Mouse (Mus musculus): ENCODE data around the gene Slc39a13.
"Not testable (repeated sequence)": the region's sequence is repeated elsewhere in the genome, so short reads cannot be mapped to it uniquely, and the experiment has no call there.

Gene Slc39a13

DNA sequence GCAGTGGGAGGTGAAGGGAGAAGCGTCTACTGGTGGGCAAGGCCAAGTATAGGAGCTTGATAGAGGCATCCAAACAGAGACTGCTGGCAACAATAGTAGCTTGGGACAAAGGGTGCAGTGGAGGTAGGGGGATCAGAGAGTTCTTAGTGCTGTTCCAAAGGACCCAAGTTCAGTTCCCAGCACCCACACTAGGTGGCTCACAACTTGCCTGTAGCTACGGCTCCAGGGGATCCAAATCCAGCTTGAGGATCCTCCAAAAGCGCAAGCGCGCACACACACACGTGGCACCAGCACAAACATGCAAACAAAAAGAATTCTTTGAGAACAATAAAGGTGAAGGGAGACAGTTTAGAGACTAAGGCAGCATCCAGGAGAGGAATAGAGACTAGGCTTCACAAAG lies 6.0 kb downstream of the Slc39a13 start:
- no peak for DNase-seq (ENCODE audit: low read depth)

GRCm38 (mm10) chr2:91062779-91063606 lies 7.2 kb downstream of the Slc39a13 start:
- DNase-seq (ENCODE audit: low read depth), result no peak

GRCm38 (mm10) chr2:91061849-91062481 lies 8.3 kb downstream of the Slc39a13 start:
- no peak for DNase-seq (ENCODE audit: low read depth)

DNA sequence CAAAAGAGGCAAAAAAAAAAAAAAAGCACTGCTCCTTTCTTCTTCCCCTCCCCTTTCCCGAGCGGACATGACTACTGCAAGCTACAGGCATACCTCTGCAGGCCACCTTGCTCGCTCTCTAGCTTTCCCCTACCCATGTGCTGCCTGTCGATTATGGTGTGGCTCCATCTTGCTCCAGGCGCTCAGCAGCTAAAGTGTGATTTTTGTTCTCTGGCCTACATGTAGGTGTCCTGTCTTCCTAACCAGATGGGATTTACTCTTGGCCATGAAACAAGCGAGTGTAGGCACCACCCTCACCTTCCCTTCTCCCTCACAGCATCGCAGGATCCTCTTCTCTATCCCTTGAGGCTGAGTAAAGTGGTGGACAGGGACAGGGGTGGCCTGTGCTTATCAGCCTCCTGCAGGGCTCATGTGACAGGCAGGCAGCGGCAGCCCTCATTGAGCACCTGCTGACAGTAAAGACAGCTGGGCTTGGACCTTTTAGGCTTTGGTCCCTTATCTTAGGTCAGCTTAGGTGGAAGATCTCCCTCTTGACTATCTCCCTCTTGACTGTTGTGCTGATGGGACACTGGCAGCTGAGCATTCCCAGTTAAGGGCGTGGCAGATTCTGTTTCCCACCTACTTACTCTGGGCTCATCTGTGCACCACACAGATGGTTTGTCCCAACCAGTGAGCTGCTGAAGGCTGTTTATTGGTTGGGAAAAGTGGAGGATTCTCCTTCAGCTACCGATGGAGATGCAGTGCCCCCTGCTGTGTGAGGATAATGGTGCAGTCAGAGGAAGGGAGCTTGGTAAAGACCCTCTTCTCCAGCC lies 9.5 kb downstream of the Slc39a13 start:
- no peak for DNase-seq (ENCODE audit: low read depth)

DNA sequence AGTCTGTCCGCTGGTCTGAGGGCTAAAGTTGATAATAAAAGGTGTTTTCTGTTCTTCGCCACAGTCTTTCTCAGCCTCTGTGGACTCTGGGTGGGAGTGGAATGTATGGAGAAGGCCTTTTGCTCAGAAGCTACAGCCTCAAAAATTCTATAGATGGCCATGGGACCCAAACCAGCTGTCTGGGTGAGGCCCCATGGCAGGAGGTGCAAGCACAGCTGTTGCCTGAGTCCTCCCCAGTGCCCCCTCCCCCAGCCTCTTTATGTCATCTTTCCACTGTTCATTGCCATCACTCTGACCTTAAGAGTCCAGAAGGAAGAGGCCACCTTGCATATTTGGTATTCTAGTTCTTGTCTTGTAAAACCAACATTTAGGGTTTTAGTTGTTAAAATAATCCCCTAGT lies 10.8 kb downstream of the Slc39a13 start:
- no peak for DNase-seq (ENCODE audit: low read depth)

GRCm38 (mm10) chr2:91058435-91058834 lies 11.8 kb downstream of the Slc39a13 start:
- no peak for DNase-seq (ENCODE audit: low read depth)

DNA sequence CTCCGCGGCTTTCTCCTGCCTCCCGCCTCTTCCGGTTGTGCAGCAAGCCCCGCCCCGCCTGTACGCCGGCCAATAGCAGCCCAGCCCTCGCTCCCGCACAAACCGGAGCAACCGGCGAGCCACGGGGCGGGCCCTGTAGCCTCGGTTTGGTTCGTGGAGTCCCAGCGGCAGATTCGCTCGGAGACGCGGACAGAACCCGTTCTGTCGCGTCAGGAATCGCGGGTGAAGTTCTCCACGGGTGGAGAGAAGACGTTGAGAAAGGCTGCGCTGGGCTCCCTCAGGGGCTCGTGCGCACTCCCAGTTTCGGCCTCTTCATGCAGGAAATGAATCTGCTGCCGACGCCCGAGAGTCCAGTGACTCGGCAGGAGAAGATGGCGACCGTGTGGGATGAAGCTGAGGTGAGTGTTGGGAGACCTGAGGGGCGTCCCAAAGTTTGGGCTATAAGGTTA lies 16.3 kb downstream of the Slc39a13 start, which contains the start of gene Psmc3:
Gene Psmc3, plus strand, starts transcription at position 76 of the 449 bp plus-strand sequence.
- DNase-seq (ENCODE audit: low read depth), result peak; percentile 82

GRCm38 (mm10) chr2:91053181-91053933 lies 16.9 kb downstream of the Slc39a13 start:
- DNase-seq (ENCODE audit: low read depth), result no peak

DNA sequence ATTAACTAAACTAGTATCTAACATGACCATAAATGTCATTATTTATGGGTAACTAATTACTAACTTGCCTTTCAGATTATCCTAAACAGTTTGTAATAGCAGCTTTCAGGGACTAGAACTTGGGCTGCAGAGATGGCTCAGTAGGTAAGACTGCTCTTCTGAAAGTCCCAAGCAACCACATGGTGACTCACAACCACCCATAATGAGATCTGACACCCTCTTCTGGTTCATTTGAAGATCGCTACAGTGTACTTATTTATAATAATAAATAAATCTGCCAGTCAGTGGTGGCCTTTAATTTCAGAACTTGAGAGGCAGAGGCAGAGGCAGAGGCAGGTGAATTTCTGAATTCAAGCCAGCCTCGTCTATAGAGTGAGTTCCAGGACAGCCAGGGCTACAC lies 17.5 kb downstream of the Slc39a13 start:
- no peak for DNase-seq (ENCODE audit: low read depth)

DNA sequence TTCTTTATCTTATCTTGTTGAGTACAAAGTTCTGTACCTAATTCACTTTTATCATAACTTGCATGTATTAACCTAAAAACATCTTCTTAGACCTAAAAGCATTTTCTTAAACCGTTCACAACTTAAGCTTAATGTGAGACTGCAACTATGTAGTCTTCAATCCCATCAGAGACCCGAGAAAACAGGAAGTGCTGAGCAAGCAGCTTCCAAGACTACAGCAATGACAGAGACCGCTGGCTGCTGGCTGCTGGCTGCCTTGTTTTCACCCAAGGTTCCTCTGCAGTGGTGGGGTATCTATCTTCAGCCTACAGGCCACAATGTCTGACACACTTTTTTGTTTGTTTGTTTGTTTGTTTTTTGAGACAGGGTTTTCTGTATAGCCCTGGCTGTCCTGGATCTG lies 18.3 kb downstream of the Slc39a13 start:
- no peak for DNase-seq (ENCODE audit: low read depth)

- no peak for DNase-seq (ENCODE audit: low read depth)
Measured at GRCm38 (mm10) chr2:91047359-91047758, 22.9 kb downstream of the Slc39a13 start.

- not testable (repeated sequence) for DNase-seq (ENCODE audit: low read depth)
Measured at GRCm38 (mm10) chr2:91045805-91046204, 24.4 kb downstream of the Slc39a13 start.

DNA sequence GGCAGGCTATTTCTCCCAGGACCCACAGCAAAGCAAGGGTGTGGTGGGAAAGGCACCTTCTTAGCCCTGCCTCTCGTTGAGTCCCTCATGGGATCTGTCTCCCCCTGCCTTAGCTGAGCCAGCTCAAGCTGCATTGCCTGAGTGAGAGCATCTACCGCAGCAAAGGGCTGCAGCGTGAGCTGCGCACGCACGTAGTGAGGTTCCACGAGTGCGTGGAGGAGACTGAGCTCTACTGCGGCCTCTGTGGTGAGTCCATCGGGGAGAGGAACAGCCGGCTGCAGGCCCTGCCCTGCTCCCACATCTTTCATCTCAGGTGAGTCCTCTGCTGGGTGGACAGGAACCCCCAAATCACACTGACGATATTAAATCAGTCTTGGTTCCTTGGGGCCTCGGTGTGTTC lies 25.5 kb downstream of the Slc39a13 start:
- no peak for DNase-seq (ENCODE audit: low read depth)

- peak; percentile 42 for DNase-seq (ENCODE audit: low read depth)
Measured at GRCm38 (mm10) chr2:91042651-91043398, 27.4 kb downstream of the Slc39a13 start.

- DNase-seq (ENCODE audit: low read depth), result no peak
Measured at GRCm38 (mm10) chr2:91041786-91042185, 28.4 kb downstream of the Slc39a13 start.

DNA sequence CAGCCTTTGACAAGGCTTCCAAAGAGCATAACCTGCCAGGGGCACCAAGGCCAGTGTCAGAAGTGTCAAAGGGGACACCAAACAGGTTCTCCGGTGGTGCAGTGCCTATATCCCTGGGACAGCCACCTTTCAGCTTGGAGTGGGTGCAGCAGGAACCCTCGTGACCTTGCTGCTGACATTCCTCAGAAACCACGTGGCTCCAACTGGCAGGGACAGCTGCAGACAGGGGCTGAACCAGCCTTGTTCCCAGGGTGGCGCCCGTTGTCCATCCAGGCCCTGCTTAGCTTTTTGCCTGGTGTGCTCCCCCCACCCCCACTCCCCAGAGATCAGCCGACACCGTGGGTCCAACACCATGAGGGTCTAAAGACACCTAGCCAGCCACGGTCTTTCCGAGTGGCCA lies 34.8 kb downstream of the Slc39a13 start, which contains the start of gene Rapsn:
Gene Rapsn, plus strand, starts transcription at position 236 of the 400 bp plus-strand sequence.
- DNase-seq (ENCODE audit: low read depth), result no peak

GRCm38 (mm10) chr2:91033000-91033399 lies 37.2 kb downstream of the Slc39a13 start:
- no peak for DNase-seq (ENCODE audit: low read depth)

GRCm38 (mm10) chr2:91031216-91031615 lies 39.0 kb downstream of the Slc39a13 start:
- no peak for DNase-seq (ENCODE audit: low read depth)

DNA sequence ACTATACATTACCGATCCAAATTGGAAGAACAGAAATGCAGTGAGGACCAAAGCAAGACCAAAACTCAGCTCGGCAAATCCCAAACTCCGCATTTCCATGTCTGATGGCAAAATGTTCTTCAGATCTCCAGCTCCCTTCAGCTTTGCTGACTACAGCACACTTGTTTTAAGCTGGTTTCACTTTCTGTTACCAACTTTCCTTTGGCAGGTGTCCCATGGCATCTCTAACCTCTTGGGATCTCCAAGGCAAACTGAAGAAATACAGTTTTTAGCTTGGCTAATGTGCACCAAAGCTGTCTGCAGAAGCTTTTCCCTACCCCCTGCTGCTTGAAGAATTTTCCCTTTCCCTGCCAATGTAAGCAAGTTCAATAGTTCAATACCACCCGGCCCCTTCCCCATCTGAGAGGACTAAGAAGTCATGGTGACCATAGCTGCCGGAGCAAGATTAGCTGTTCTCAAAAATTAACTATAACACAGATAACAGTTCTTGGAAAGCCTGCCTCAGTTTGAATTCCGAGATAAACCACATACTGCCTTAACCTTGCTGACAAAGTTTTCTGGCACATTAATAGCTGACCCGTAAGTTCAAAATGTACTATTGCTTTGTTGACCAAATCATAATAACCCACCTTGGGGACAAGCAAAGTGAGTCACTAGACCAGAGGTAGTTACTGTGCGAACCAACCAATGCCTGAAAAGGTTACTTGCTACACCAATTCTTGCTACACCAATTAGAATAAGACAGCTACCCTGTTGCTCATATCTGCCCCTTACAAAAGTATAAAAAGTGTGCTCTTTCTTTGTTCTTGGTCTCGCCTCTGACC lies 42.6 kb downstream of the Slc39a13 start:
- no peak for DNase-seq (ENCODE audit: low read depth)

GRCm38 (mm10) chr2:91026491-91026890 lies 43.7 kb downstream of the Slc39a13 start:
- no peak for DNase-seq (ENCODE audit: low read depth)

All from c-Kit-positive CD71-negative TER-119-negative erythroid progenitor cells, embryonic 14.5 days (primary cell).